Mouse (Mus musculus): ENCODE data around the gene Zyx. TPM values are rescaled to one million over a fixed set of nuclear protein-coding genes. Genes with fewer than 3 reads are reported as not detected.

The Zyx gene
- polyA plus RNA-seq, 1 experiment: 22.0 TPM

DNA sequence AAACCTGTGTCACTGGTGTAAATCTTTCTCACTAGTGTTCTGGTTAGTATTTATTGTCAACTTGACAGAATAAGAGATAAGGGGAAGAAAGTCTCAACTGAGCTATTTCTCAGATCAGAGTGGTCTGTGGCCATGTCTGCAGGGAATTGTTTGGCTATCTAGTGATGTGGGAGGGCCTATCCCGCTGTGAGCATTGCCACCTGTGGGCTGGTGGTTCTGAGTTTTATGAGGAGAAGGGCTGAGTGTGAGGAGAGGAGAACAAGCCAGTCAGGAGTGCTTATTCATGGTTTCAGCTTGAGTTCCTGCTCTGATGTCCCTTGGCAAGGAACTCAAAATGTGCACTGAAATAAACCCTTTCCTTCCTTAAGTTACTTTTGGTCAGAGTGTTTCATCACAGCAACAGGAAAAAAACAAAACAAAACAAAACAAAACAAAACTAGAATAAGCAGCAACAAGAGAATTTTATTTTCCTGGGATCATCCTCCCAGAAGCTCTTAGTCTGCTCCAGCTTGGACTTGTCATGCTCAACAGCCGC lies 42.4 kb downstream of the Zyx start:
- no peak overlapping the region for H3K4me3 ChIP-seq (ENCODE audit: insufficient read depth, low read depth, low read length)
- H3K27ac ChIP-seq (replicated peaks; ENCODE audit: low read depth, low read length): no peak overlapping the region
- peaks cover 8% of the 10 kb centered on the region; the same call in 1 of the 2 replicates for H3K4me1 ChIP-seq (ENCODE audit: control insufficient read depth, insufficient read depth, insufficient read length, low read length)

DNA sequence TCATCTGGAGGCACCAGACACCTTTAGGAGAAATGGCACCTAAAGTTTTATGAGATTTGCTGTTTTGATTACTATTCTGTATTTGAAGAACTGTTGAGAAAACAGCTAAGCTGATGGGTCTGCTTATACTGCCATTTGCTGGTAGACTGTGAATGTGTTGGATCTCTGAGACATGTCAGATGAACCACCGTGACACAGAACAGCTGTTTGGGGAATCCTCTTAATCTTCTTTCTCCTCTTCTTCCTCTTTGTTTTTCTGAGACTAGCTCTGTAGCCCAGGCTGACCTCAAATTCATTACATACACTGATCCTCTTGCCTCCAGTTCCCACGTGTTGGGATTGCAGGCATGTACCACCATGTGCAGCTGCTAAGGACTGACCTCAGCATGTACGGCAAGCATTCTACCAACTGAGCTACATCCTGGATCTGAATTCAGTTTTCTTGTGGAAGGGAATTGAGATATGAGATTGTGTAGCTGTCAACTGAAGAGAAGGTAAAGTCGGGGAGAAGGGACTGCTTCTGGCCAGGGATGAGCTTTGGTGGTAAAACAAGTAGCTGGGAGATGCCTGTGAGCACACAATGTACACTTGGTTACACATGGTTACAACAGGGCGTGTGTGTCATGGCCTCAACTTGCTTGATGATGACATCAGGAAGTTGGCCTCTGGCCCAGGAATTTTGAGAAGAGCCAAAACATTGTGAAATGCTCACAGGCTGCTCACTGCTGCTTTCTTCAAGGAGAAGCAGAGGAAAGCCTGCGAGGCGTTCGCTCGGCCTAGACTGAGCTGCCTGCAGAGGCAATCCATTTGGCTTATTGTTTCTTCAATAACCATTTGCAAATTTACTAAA lies 46.8 kb downstream of the Zyx start:
- Histone ChIP-seq H3K4me3 (ENCODE audit: insufficient read depth, low read depth, low read length) (no peak overlapping the region), H3K4me1 (ENCODE audit: control insufficient read depth, insufficient read depth, insufficient read length, low read length) (peaks cover 12% of the 10 kb centered on the region; the same call in 1 of the 2 replicates), H3K27ac (replicated peaks; ENCODE audit: low read depth, low read length) (peak overlapping the region; percentile 62)

- Histone ChIP-seq H3K4me1 (ENCODE audit: control insufficient read depth, insufficient read depth, insufficient read length, low read length) (peaks cover 9% of the 10 kb centered on the region; the same call in 1 of the 2 replicates), H3K4me3 (ENCODE audit: insufficient read depth, low read depth, low read length) (no peak overlapping the region), H3K27ac (replicated peaks; ENCODE audit: low read depth, low read length) (peak overlapping the region; percentile 35; the same call in 1 of the 2 replicates)
Observed at GRCm38 (mm10) chr6:42397041-42397657, 47.7 kb downstream of the Zyx start.

DNA sequence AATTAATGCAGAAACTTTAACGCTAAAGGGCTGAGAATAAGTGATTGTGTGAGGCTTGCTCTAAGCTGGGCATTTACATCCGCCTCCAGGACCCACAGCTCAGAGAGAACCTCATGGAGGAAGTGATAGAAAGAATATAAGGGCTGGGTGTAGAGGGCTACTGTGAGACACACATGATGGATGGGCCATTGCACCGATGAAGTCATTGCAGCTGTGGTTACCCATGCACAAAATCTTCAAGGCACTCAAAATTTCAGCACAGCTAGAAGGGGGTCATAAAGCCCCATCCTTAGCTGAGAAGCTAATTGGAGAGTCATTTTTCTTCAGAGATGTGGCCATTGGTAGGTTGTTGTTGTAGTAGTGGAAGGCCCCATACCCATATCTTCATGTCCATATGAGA lies 48.9 kb downstream of the Zyx start:
- Histone ChIP-seq H3K4me1 (ENCODE audit: control insufficient read depth, insufficient read depth, insufficient read length, low read length) (peaks cover 9% of the 10 kb centered on the region; the same call in 1 of the 2 replicates), H3K4me3 (ENCODE audit: insufficient read depth, low read depth, low read length) (no peak overlapping the region), H3K27ac (replicated peaks; ENCODE audit: low read depth, low read length) (no peak overlapping the region)

GRCm38 (mm10) chr6:42398998-42399397 lies 49.6 kb downstream of the Zyx start:
- no peak overlapping the region for H3K4me3 ChIP-seq (ENCODE audit: insufficient read depth, low read depth, low read length)
- H3K4me1 ChIP-seq (ENCODE audit: control insufficient read depth, insufficient read depth, insufficient read length, low read length): peaks cover 9% of the 10 kb centered on the region; the same call in 1 of the 2 replicates
- H3K27ac ChIP-seq (replicated peaks; ENCODE audit: low read depth, low read length): no peak overlapping the region

- H3K27ac ChIP-seq (replicated peaks; ENCODE audit: low read depth, low read length): no peak within 1 kb of the TSS
- no peak within 1 kb of the TSS for H3K4me3 ChIP-seq (ENCODE audit: insufficient read depth, low read depth, low read length)
- peaks cover 9% of the 10 kb centered on the region; the same call in 1 of the 2 replicates for H3K4me1 ChIP-seq (ENCODE audit: control insufficient read depth, insufficient read depth, insufficient read length, low read length)
Observed at GRCm38 (mm10) chr6:42399938-42400337, 50.5 kb downstream of the Zyx start, which contains the start of gene Tas2r143. Gene Tas2r143 (plus strand): TSS chr6:42400238.

- no peak within 1 kb of the TSS for H3K4me3 ChIP-seq (ENCODE audit: insufficient read depth, low read depth, low read length)
- no peak within 1 kb of the TSS for H3K27ac ChIP-seq (replicated peaks; ENCODE audit: low read depth, low read length)
- H3K4me1 ChIP-seq (ENCODE audit: control insufficient read depth, insufficient read depth, insufficient read length, low read length): no peaks in the 10 kb centered on the region
Observed at GRCm38 (mm10) chr6:42405134-42405533, 55.7 kb downstream of the Zyx start, which contains the start of gene Tas2r135. Gene Tas2r135 (plus strand): TSS chr6:42405434.

Other genes starting within 250 kb of the Zyx start
- not detected in 2 replicates for gene Tas2r139, start 208.7 kb upstream of the Zyx start, polyA plus RNA-seq (2012; ENCODE audit: insufficient read depth, insufficient read length, missing spikeins)
- gene Tas2r144, start 134.3 kb upstream of the Zyx start, polyA plus RNA-seq (2012; ENCODE audit: insufficient read depth, insufficient read length, missing spikeins): not detected in 2 replicates
- gene Gstk1, start 103.7 kb upstream of the Zyx start, polyA plus RNA-seq (2012; ENCODE audit: insufficient read depth, insufficient read length, missing spikeins): 117 and 158 TPM in 2 replicates
- gene Tmem139, start 87.7 kb upstream of the Zyx start, polyA plus RNA-seq (2012; ENCODE audit: insufficient read depth, insufficient read length, missing spikeins): 1.2 and 1.7 TPM in 2 replicates
- gene Casp2, start 84.6 kb upstream of the Zyx start, polyA plus RNA-seq (2012; ENCODE audit: insufficient read depth, insufficient read length, missing spikeins): 3.7 and 7.1 TPM in 2 replicates
- gene Clcn1, start 62.9 kb upstream of the Zyx start, polyA plus RNA-seq (2012; ENCODE audit: insufficient read depth, insufficient read length, missing spikeins): 0.79 and 2.3 TPM in 2 replicates
- gene Fam131b, start 25.0 kb upstream of the Zyx start, polyA plus RNA-seq (2012; ENCODE audit: insufficient read depth, insufficient read length, missing spikeins): not detected in 2 replicates
- gene Epha1, start 23.6 kb downstream of the Zyx start, polyA plus RNA-seq (2012; ENCODE audit: insufficient read depth, insufficient read length, missing spikeins): not detected in 2 replicates
- gene Tas2r143, start 50.6 kb downstream of the Zyx start, polyA plus RNA-seq (2012; ENCODE audit: insufficient read depth, insufficient read length, missing spikeins): not detected in 2 replicates
- not detected in 2 replicates for gene Tas2r135, start 55.8 kb downstream of the Zyx start, polyA plus RNA-seq (2012; ENCODE audit: insufficient read depth, insufficient read length, missing spikeins)
- gene Tas2r126, start 84.9 kb downstream of the Zyx start, polyA plus RNA-seq (2012; ENCODE audit: insufficient read depth, insufficient read length, missing spikeins): not detected in 2 replicates
- not detected in 2 replicates for gene Olfr458, start 115.6 kb downstream of the Zyx start, polyA plus RNA-seq (2012; ENCODE audit: insufficient read depth, insufficient read length, missing spikeins)
- not detected in 2 replicates for gene Olfr457, start 126.7 kb downstream of the Zyx start, polyA plus RNA-seq (2012; ENCODE audit: insufficient read depth, insufficient read length, missing spikeins)
- not detected in 2 replicates for gene Olfr456, start 137.6 kb downstream of the Zyx start, polyA plus RNA-seq (2012; ENCODE audit: insufficient read depth, insufficient read length, missing spikeins)
- not detected in 2 replicates for gene Olfr455, start 198.0 kb downstream of the Zyx start, polyA plus RNA-seq (2012; ENCODE audit: insufficient read depth, insufficient read length, missing spikeins)
- not detected in 2 replicates for gene Tcaf3, start 248.1 kb downstream of the Zyx start, polyA plus RNA-seq (2012; ENCODE audit: insufficient read depth, insufficient read length, missing spikeins)

Data from brown adipose tissue, adult 24 weeks (tissue).